Comparison of ENCODE assay signal across 10 mouse cellular contexts in the genomic region with DNA sequence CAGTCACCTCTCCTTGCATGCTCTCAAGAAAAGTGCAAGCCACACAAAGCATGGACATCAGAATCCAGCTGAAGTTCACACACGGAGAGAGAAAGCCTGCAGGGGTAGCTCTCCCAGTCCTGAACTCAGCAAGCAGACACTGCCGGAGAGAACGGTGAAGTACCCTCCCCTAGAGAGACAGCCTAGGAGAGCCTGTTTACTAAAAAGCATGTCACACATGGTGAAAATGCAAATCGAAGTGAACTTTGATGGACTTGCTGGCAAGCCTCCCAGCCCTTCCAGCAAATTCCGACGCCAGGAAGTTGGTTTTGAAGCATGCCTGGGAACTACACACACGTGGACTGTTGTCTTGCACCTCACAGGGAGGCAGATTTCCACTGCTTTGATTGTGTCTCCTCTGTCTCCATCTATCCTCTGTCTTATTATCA. TPM values are rescaled to one million over a fixed set of nuclear protein-coding genes. Genes with fewer than 3 reads are reported as not detected.
DNase-seq lines count a peak whose midpoint lies in the region; ATAC-seq and TF ChIP-seq lines count a peak whose summit lies in the region.
"Had no signal": no experiment of that assay in that cellular context is flagged by ENCODE, and none has a peak within 500 bp of the region (broad histone marks: within the 10 kb centered on the region; RNA-seq: fewer than 3 reads in every experiment).

No protein-coding gene starts in this region.

- peaks cover 14% of the 10 kb centered on the region for H3K9me3 ChIP-seq in ES-Bruce4 (replicated peaks; ENCODE audit: control insufficient read depth, insufficient read depth, low read length, poor library complexity, severe bottlenecking)
- H3K9me3 ChIP-seq in heart, embryonic 12.5 days (replicated peaks), result no peaks in the 10 kb centered on the region

- H3K36me3 ChIP-seq in ES-Bruce4 (ENCODE audit: control insufficient read depth, insufficient read depth, low read length, poor library complexity, severe bottlenecking), result no peaks in the 10 kb centered on the region
- H3K36me3 ChIP-seq in heart, embryonic 12.5 days, result no peaks in the 10 kb centered on the region
- no peaks in the 10 kb centered on the region for H3K36me3 ChIP-seq in thymus, adult 2 months (ENCODE audit: control insufficient read depth, insufficient read depth, low read length)

- TF ChIP-seq EP300 in ES-Bruce4 (IDR thresholded peaks at IDR 0.05; ENCODE audit: insufficient read depth, low read depth, low read length), result no peak

- H3K4me1 ChIP-seq in ES-Bruce4 (ENCODE audit: control insufficient read depth, insufficient read depth, low read length), result peaks cover 2% of the 10 kb centered on the region
- peaks cover 54% of the 10 kb centered on the region for H3K4me1 ChIP-seq in heart, embryonic 12.5 days (replicated peaks)
- H3K4me1 ChIP-seq in thymus, adult 2 months (replicated peaks; ENCODE audit: control insufficient read depth, insufficient read depth, low read length), result peaks cover 25% of the 10 kb centered on the region

- H3K27ac ChIP-seq in ES-Bruce4 (ENCODE audit: insufficient read depth, low read length), result peak overlapping the region; percentile 95
- peak overlapping the region; percentile 57; the same call in 1 of the 2 replicates for H3K27ac ChIP-seq in heart, embryonic 12.5 days (ENCODE audit: poor library complexity, severe bottlenecking)
- H3K27ac ChIP-seq in thymus, adult 2 months (ENCODE audit: control insufficient read depth, insufficient read depth, low read length), result no peak overlapping the region

- no peak overlapping the region for H3K4me3 ChIP-seq in ES-Bruce4 (ENCODE audit: low read depth, low read length)
- no peak overlapping the region for H3K4me3 ChIP-seq in heart, embryonic 12.5 days
- no peak overlapping the region for H3K4me3 ChIP-seq in thymus, adult 2 months (ENCODE audit: control insufficient read depth, insufficient read depth, low read length)

- 5% methylated on average over 7 of the region's 7 CpGs for WGBS in heart, embryonic 12.5 days
- WGBS in thymus, adult 2 months, result 89% methylated on average over 7 of the region's 7 CpGs

- ATAC-seq in heart, embryonic 12.5 days (ENCODE audit: insufficient number of reproducible peaks, low FRiP score), result no peak

- H3K9ac ChIP-seq in ES-Bruce4 (ENCODE audit: low read depth, poor library complexity, severe bottlenecking), result peak overlapping the region; percentile 10; the same call in 1 of the 2 replicates
- H3K9ac ChIP-seq in heart, embryonic 12.5 days, result no peak overlapping the region; the same call in 1 of the 2 replicates

- DNase-seq in adrenal gland, postnatal 14 days, result peak; percentile 50
- no peak for DNase-seq in adrenal gland, adult 8-10 months
- DNase-seq in kidney, postnatal 25 days, result peak; percentile 91
- DNase-seq in thymus, adult 2 months, result no peak
- DNase-seq in adrenal gland, adult 2 months, result no peak
- no peak for DNase-seq in right cerebral cortex, adult 18-20 months
- DNase-seq: cerebellum, adult 8-10 months; spleen, adult 18-20 months had no signal

- H3K4me2 ChIP-seq in heart, embryonic 12.5 days, result 0 out of 2 replicates have a peak overlapping the region, but pooled peaks have one; percentile 1

- H3K27me3 ChIP-seq in ES-Bruce4 (ENCODE audit: control insufficient read depth, insufficient read depth, low read length, poor library complexity, severe bottlenecking), result no peaks in the 10 kb centered on the region
- no peaks in the 10 kb centered on the region for H3K27me3 ChIP-seq in heart, embryonic 12.5 days (replicated peaks)
- H3K27me3 ChIP-seq in thymus, adult 2 months (ENCODE audit: control insufficient read depth, insufficient read depth, low read length), result no peaks in the 10 kb centered on the region

- no peak for TF ChIP-seq POLR2A in ES-Bruce4 (IDR thresholded peaks at IDR 0.05; ENCODE audit: insufficient read depth, low read length)
- no peak for TF ChIP-seq POLR2A in thymus, adult 2 months (IDR thresholded peaks at IDR 0.05; ENCODE audit: control insufficient read depth, extremely low read depth, insufficient read depth, low read length, poor library complexity)

- TF ChIP-seq CTCF in ES-Bruce4 (IDR thresholded peaks at IDR 0.05; ENCODE audit: low read depth, low read length), result no peak
- no peak for TF ChIP-seq CTCF in thymus, adult 2 months (IDR thresholded peaks at IDR 0.05; ENCODE audit: borderline replicate concordance, control insufficient read depth, extremely low read depth, insufficient read depth, low read length, poor library complexity)

RNA-seq across cellular contexts. Expression of gene Irf2bp2, which starts 7.0 kb away (rescaled TPM):
- 97.2 and 105 TPM in 2 replicates for total RNA-seq in adrenal gland, postnatal 14 days (2021)
- 100 to 1,000 TPM in 2 of 4 experiments, 10 to 100 TPM in 2; 74.4 to 129 (median 98.9) TPM for total RNA-seq in adrenal gland, adult 8-10 months (2022)
- polyA plus RNA-seq in ES-Bruce4 (2011; ENCODE audit: insufficient read depth, insufficient read length, low read depth, missing spikeins), result 37.6 and 39.6 TPM in 2 replicates
- polyA plus RNA-seq in heart, embryonic 12.5 days (2016; fragmentation: Nextera tagmentation; extraction: Ambion mirVana), result 8.9 and 9.7 TPM in 2 replicates
- polyA plus RNA-seq in thymus, adult 2 months (2012; rRNA removed), result 71.7 and 113 TPM in 2 replicates
- 10 to 100 TPM; 89.4 to 92.0 TPM for total RNA-seq in adrenal gland, adult 2 months (2021)
- polyA plus RNA-seq in adrenal gland, adult 2 months (2012; rRNA removed), result 111 and 120 TPM in 2 replicates

Comparison
In these comparisons a context has a peak if more than half of its experiments do, and no peak if none do; other contexts are left out.
1. DNase-seq: peak in adrenal gland, postnatal 14 days (single experiment) and kidney, postnatal 25 days (2 of 2); none in adrenal gland, adult 8-10 months (single experiment), thymus, adult 2 months (single experiment), adrenal gland, adult 2 months (single experiment) and right cerebral cortex, adult 18-20 months (single experiment).